Mouse (Mus musculus): ENCODE measurements at regions not wholly inside any gene's neighbourhood (a gene's known extent, or its start where the extent isn't known, plus 50 kb on each side); places are given as distances from the start of the nearest gene placed in this dataset.

DNA sequence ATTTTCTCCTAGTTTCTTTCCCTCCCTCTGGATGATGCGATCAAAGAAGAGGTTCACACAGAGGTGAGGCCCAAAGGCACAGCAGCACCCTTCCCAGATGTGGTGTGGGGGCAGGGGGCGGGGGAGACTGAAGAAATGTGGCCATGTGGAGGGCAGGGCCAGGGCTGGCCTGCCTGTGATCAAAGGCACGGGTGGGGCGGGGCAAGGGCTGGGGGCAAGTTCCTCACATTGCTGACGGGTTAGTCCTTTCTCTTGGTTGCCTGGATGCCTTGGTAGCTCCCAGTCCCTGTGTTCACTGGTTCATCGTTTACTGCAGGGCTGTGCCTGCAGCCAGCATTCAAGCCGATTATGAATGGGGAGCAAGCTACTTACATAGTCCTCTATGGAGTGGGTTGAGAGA is 96.4 kb downstream of the Efnb1 start:
- no peaks in the 10 kb centered on the region for H3K27me3 ChIP-seq (ENCODE audit: control insufficient read depth, insufficient read depth, low read length)
- no peak for TF ChIP-seq CTCF (IDR thresholded peaks at IDR 0.05; ENCODE audit: low read depth)
- no peak for TF ChIP-seq EP300 (optimal IDR thresholded peaks at IDR 0.05)

DNA sequence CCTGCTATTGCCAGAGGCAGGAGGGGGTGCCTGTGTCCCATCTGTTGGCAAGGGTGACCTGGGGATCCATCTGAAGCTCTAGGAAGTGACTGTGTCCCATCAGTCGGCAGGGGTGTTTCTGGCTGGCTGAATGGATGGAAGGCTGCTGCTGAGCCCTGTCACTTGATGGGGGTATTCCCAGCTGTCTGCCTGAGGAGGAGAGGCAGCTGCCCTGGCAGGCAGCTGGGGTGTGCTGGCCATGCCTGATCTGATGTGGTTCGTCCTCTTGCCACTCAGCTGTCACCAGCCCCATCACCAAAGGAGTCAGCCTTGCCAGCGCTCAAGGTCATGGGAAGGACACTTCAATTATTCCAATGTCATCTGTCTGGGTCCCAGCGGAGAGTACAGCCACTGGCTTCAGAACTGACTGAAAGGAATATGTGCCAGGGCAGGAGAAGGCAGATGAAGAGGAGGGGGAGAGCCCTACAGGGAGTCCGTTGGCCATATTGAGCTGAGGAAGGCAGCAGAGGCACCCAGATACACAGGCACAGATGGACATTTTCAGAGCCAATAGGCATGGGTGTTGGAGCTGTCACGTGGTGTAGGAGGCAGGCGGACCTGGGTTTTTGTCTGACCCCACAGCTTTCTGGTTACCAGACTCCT is 89.3 kb downstream of the Efnb1 start:
- WGBS, result 67% methylated on average over 7 of the region's 7 CpGs
- no peaks in the 10 kb centered on the region for H3K27me3 ChIP-seq (ENCODE audit: control insufficient read depth, insufficient read depth, low read length)
- ATAC-seq (ENCODE audit: low FRiP score, low TSS enrichment), result no peak

More for the DNA sequence above, 96.4 kb downstream of the Efnb1 start:
- WGBS, result 56% methylated on average over 7 of the region's 7 CpGs
- Histone ChIP-seq H3K9ac (ENCODE audit: low read length) (no peak overlapping the region), H3K9me3 (ENCODE audit: control insufficient read depth, low read length) (no peaks in the 10 kb centered on the region), H3K4me2 (replicated peaks; ENCODE audit: low read depth) (no peak overlapping the region), H3K27ac (replicated peaks) (no peak overlapping the region), H3K4me3 (ENCODE audit: low read depth, low read length) (no peak overlapping the region), H3K36me3 (ENCODE audit: control insufficient read depth, insufficient read depth, low read length) (no peaks in the 10 kb centered on the region), H3K4me1 (replicated peaks; ENCODE audit: control insufficient read depth, insufficient read depth) (no peaks in the 10 kb centered on the region)
- ATAC-seq (ENCODE audit: low FRiP score, low TSS enrichment) (no peak; the same call in 1 of the 2 replicates), DNase-seq (ENCODE audit: low spot score) (no peak)

DNA sequence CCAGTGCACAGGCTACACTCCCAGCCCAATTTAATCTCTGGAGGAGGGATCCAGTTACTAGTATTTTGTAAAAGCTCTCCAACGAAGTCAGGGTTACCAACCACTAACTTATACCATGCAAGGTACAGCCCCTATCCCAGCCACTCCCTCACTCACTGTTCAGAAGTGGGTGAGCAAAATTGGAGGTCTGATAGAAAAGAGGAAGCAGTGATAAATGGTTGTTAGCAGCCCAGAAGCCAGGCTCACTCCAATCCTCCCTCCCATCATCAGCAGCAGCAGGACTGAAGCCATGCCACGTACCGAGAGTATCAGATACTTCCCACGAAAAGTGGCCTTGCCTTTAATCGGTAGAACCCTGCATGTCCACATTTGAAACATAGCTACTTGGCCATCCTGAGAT is 86.1 kb downstream of the Efnb1 start:
- H3K4me3 ChIP-seq (ENCODE audit: low read depth, low read length), result no peak overlapping the region
- WGBS, result 78% methylated on average over 5 of the region's 5 CpGs
- H3K4me1 ChIP-seq (replicated peaks; ENCODE audit: control insufficient read depth, insufficient read depth), result no peaks in the 10 kb centered on the region
- ATAC-seq (ENCODE audit: low FRiP score, low TSS enrichment) (no peak), DNase-seq (ENCODE audit: low spot score) (no peak)
- no peak overlapping the region for H3K27ac ChIP-seq (replicated peaks)
- no peaks in the 10 kb centered on the region for H3K36me3 ChIP-seq (ENCODE audit: control insufficient read depth, insufficient read depth, low read length)
- H3K9me3 ChIP-seq (ENCODE audit: control insufficient read depth, low read length), result no peaks in the 10 kb centered on the region
- no peaks in the 10 kb centered on the region for H3K27me3 ChIP-seq (ENCODE audit: control insufficient read depth, insufficient read depth, low read length)
- H3K9ac ChIP-seq (ENCODE audit: low read length), result no peak overlapping the region
- no peak overlapping the region for H3K4me2 ChIP-seq (replicated peaks; ENCODE audit: low read depth)
- TF ChIP-seq EP300 (optimal IDR thresholded peaks at IDR 0.05) (no peak), CTCF (IDR thresholded peaks at IDR 0.05; ENCODE audit: low read depth) (no peak)

More for the DNA sequence above, 89.3 kb downstream of the Efnb1 start:
- Histone ChIP-seq H3K4me2 (replicated peaks; ENCODE audit: low read depth) (no peak overlapping the region), H3K4me3 (ENCODE audit: low read depth, low read length) (no peak overlapping the region), H3K27ac (replicated peaks) (no peak overlapping the region), H3K9me3 (ENCODE audit: control insufficient read depth, low read length) (no peaks in the 10 kb centered on the region), H3K4me1 (replicated peaks; ENCODE audit: control insufficient read depth, insufficient read depth) (no peaks in the 10 kb centered on the region), H3K9ac (ENCODE audit: low read length) (no peak overlapping the region), H3K36me3 (ENCODE audit: control insufficient read depth, insufficient read depth, low read length) (no peaks in the 10 kb centered on the region)
- no peak for TF ChIP-seq CTCF (IDR thresholded peaks at IDR 0.05; ENCODE audit: low read depth)
- no peak for TF ChIP-seq EP300 (optimal IDR thresholded peaks at IDR 0.05)
- no peak for DNase-seq (ENCODE audit: low spot score)

DNA sequence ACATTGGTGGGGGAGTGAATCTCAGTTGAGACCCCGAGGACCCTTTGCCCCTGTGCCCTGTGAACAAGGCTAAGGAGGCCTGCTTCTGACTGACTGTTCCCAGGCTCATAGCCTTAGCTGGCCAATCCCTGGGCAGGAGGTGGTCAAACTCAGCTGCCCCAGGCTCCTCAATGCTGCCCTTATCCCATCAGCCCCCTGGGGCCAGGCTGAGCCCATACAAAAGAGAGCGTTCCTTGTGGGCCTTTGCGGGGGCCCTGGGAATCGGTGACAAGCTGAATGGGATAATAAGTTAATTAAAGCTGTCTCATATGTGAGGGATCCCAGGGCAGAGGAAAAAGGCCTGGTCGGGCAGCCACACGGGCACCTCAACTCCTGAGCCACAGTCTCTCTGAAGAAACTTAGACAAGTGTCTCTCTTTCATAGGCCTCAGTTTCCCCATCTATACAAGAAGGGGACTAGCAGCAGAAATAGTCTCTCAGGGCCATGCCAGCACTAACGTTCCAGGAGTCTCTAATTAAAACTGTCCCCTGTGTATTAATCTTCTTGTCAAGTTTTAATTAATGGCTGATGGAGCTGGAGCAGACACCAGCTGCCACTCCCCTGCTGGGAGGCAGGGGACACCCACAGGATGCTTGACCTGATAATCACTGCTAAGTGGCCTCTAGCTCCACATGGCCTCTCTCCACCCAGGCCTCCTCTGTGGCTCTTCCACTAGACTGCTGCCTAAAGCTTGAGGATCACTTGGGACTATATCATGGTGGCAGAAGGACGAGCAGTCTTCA is 84.9 kb downstream of the Efnb1 start:
- H3K4me3 ChIP-seq (ENCODE audit: low read depth, low read length), result no peak overlapping the region
- H3K9me3 ChIP-seq (ENCODE audit: control insufficient read depth, low read length), result no peaks in the 10 kb centered on the region
- H3K27me3 ChIP-seq (ENCODE audit: control insufficient read depth, insufficient read depth, low read length), result no peaks in the 10 kb centered on the region
- ATAC-seq (ENCODE audit: low FRiP score, low TSS enrichment) (no peak), DNase-seq (ENCODE audit: low spot score) (no peak)
- no peak overlapping the region for H3K4me2 ChIP-seq (replicated peaks; ENCODE audit: low read depth)
- H3K36me3 ChIP-seq (ENCODE audit: control insufficient read depth, insufficient read depth, low read length), result no peaks in the 10 kb centered on the region
- TF ChIP-seq EP300 (optimal IDR thresholded peaks at IDR 0.05), result no peak
- TF ChIP-seq CTCF (IDR thresholded peaks at IDR 0.05; ENCODE audit: low read depth), result no peak
- no peak overlapping the region for H3K27ac ChIP-seq (replicated peaks)
- 80% methylated on average over 8 of the region's 8 CpGs for WGBS
- no peaks in the 10 kb centered on the region for H3K4me1 ChIP-seq (replicated peaks; ENCODE audit: control insufficient read depth, insufficient read depth)
- H3K9ac ChIP-seq (ENCODE audit: low read length), result no peak overlapping the region

DNA sequence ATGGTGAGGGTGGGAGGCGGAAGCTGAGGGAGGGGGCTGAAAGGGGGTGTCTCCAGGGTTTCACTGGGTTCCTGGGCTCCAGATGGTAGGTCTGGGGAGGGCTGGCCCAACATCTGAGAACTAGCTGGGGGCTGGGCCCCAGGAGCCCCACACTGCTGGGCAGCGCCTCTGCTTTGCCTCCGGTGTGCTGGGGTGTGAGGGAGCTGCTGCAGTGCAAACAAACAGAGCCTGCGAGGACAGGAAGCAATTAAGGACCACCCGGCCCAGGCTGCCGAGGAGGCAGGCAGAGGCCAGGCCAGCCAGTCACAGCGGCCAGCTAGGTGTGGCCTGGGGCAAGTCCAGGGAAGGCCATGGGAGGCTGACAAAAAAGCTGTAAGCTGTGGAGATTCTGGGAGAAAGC is 82.3 kb downstream of the Efnb1 start:
- DNase-seq (ENCODE audit: low spot score) (no peak), ATAC-seq (ENCODE audit: low FRiP score, low TSS enrichment) (no peak)
- no peak overlapping the region for H3K4me3 ChIP-seq (ENCODE audit: low read depth, low read length)
- no peak overlapping the region for H3K9ac ChIP-seq (ENCODE audit: low read length)
- no peak overlapping the region for H3K4me2 ChIP-seq (replicated peaks; ENCODE audit: low read depth)
- H3K4me1 ChIP-seq (replicated peaks; ENCODE audit: control insufficient read depth, insufficient read depth), result no peaks in the 10 kb centered on the region
- no peaks in the 10 kb centered on the region for H3K9me3 ChIP-seq (ENCODE audit: control insufficient read depth, low read length)
- no peak overlapping the region for H3K27ac ChIP-seq (replicated peaks)
- no peaks in the 10 kb centered on the region for H3K27me3 ChIP-seq (ENCODE audit: control insufficient read depth, insufficient read depth, low read length)
- TF ChIP-seq CTCF (IDR thresholded peaks at IDR 0.05; ENCODE audit: low read depth) (no peak), EP300 (optimal IDR thresholded peaks at IDR 0.05) (no peak)
- WGBS, result 60% methylated on average over 7 of the region's 7 CpGs
- no peaks in the 10 kb centered on the region for H3K36me3 ChIP-seq (ENCODE audit: control insufficient read depth, insufficient read depth, low read length)
